Mouse (Mus musculus): ENCODE results near the gene Mef2d. TPM values are rescaled to one million over a fixed set of nuclear protein-coding genes. Genes with fewer than 3 reads are reported as not detected.

Gene Mef2d
- polyA plus RNA-seq, 1 experiment from 2014 or later: 44.7 TPM

GRCm38 (mm10) chr3:88140903-88141430, 1.2 kb upstream of the Mef2d start:
- Histone ChIP-seq H3K4me2 (ENCODE audit: low read depth, low read length) (peak overlapping the region; percentile 95), H3K27me3 (ENCODE audit: control insufficient read depth, insufficient read depth, low read length) (no peaks in the 10 kb centered on the region), H3K4me3 (ENCODE audit: low read length) (peak overlapping the region; percentile 16; the same call in 1 of the 2 replicates), H3K9me3 (replicated peaks; ENCODE audit: control insufficient read depth, low read length) (no peaks in the 10 kb centered on the region), H3K36me3 (ENCODE audit: control insufficient read depth, insufficient read depth) (no peaks in the 10 kb centered on the region), H3K9ac (ENCODE audit: low read length) (peak overlapping the region; percentile 67), H3K27ac (ENCODE audit: low read length) (peak overlapping the region; percentile 100), H3K4me1 (ENCODE audit: control insufficient read depth, insufficient read depth, low read length) (peaks cover 60% of the 10 kb centered on the region)
- ATAC-seq (replicated peaks; ENCODE audit: extremely low read depth, insufficient read depth, low FRiP score): no peak
- WGBS: 27% methylated on average over 6 of the region's 6 CpGs

GRCm38 (mm10) chr3:88141439-88141786, 759 bp upstream of the Mef2d start:
- peak overlapping the region; percentile 78 for H3K9ac ChIP-seq (ENCODE audit: low read length)
- H3K27me3 ChIP-seq (ENCODE audit: control insufficient read depth, insufficient read depth, low read length): no peaks in the 10 kb centered on the region
- ATAC-seq (replicated peaks; ENCODE audit: extremely low read depth, insufficient read depth, low FRiP score): no peak
- H3K4me3 ChIP-seq (ENCODE audit: low read length): peak overlapping the region; percentile 95
- peak overlapping the region; percentile 100 for H3K27ac ChIP-seq (ENCODE audit: low read length)
- peaks cover 64% of the 10 kb centered on the region for H3K4me1 ChIP-seq (ENCODE audit: control insufficient read depth, insufficient read depth, low read length)
- no peaks in the 10 kb centered on the region for H3K9me3 ChIP-seq (replicated peaks; ENCODE audit: control insufficient read depth, low read length)
- 8% methylated on average over 9 of the region's 9 CpGs for WGBS
- no peaks in the 10 kb centered on the region for H3K36me3 ChIP-seq (ENCODE audit: control insufficient read depth, insufficient read depth)
- peak overlapping the region; percentile 95 for H3K4me2 ChIP-seq (ENCODE audit: low read depth, low read length)

GRCm38 (mm10) chr3:88142546-88142915, 359 bp downstream of the Mef2d start:
- peak overlapping the region; percentile 100 for H3K27ac ChIP-seq (ENCODE audit: low read length)
- peak overlapping the region; percentile 86 for H3K4me2 ChIP-seq (ENCODE audit: low read depth, low read length)
- ATAC-seq (replicated peaks; ENCODE audit: extremely low read depth, insufficient read depth, low FRiP score): peak; percentile 19
- no peaks in the 10 kb centered on the region for H3K9me3 ChIP-seq (replicated peaks; ENCODE audit: control insufficient read depth, low read length)
- under 1% methylated on average over 57 of the region's 57 CpGs for WGBS
- peak overlapping the region; percentile 99 for H3K9ac ChIP-seq (ENCODE audit: low read length)
- peaks cover 69% of the 10 kb centered on the region for H3K4me1 ChIP-seq (ENCODE audit: control insufficient read depth, insufficient read depth, low read length)
- peak overlapping the region; percentile 95 for H3K4me3 ChIP-seq (ENCODE audit: low read length)
- no peaks in the 10 kb centered on the region for H3K27me3 ChIP-seq (ENCODE audit: control insufficient read depth, insufficient read depth, low read length)
- no peaks in the 10 kb centered on the region for H3K36me3 ChIP-seq (ENCODE audit: control insufficient read depth, insufficient read depth)

GRCm38 (mm10) chr3:88142916-88143771, 972 bp downstream of the Mef2d start:
- no peaks in the 10 kb centered on the region for H3K9me3 ChIP-seq (replicated peaks; ENCODE audit: control insufficient read depth, low read length)
- H3K9ac ChIP-seq (ENCODE audit: low read length): peak overlapping the region; percentile 99
- under 1% methylated on average over 33 of the region's 33 CpGs for WGBS
- H3K4me1 ChIP-seq (ENCODE audit: control insufficient read depth, insufficient read depth, low read length): peaks cover 70% of the 10 kb centered on the region
- H3K27me3 ChIP-seq (ENCODE audit: control insufficient read depth, insufficient read depth, low read length): no peaks in the 10 kb centered on the region
- peak overlapping the region; percentile 100 for H3K27ac ChIP-seq (ENCODE audit: low read length)
- peak overlapping the region; percentile 95 for H3K4me3 ChIP-seq (ENCODE audit: low read length)
- H3K4me2 ChIP-seq (ENCODE audit: low read depth, low read length): peak overlapping the region; percentile 86
- H3K36me3 ChIP-seq (ENCODE audit: control insufficient read depth, insufficient read depth): no peaks in the 10 kb centered on the region
- no peak for ATAC-seq (replicated peaks; ENCODE audit: extremely low read depth, insufficient read depth, low FRiP score)

GRCm38 (mm10) chr3:88143961-88144486, 1.9 kb downstream of the Mef2d start:
- Histone ChIP-seq H3K4me2 (ENCODE audit: low read depth, low read length) (peak overlapping the region; percentile 86), H3K27me3 (ENCODE audit: control insufficient read depth, insufficient read depth, low read length) (no peaks in the 10 kb centered on the region), H3K9me3 (replicated peaks; ENCODE audit: control insufficient read depth, low read length) (no peaks in the 10 kb centered on the region), H3K27ac (ENCODE audit: low read length) (peak overlapping the region; percentile 100), H3K4me1 (ENCODE audit: control insufficient read depth, insufficient read depth, low read length) (peaks cover 77% of the 10 kb centered on the region), H3K4me3 (ENCODE audit: low read length) (peak overlapping the region; percentile 95), H3K36me3 (ENCODE audit: control insufficient read depth, insufficient read depth) (no peaks in the 10 kb centered on the region), H3K9ac (ENCODE audit: low read length) (peak overlapping the region; percentile 99)
- 8% methylated on average over 5 of the region's 5 CpGs for WGBS
- no peak for ATAC-seq (replicated peaks; ENCODE audit: extremely low read depth, insufficient read depth, low FRiP score)

GRCm38 (mm10) chr3:88144648-88145410, 2.7 kb downstream of the Mef2d start:
- WGBS: 30% methylated on average over 6 of the region's 6 CpGs
- no peak for ATAC-seq (replicated peaks; ENCODE audit: extremely low read depth, insufficient read depth, low FRiP score)
- H3K9me3 ChIP-seq (replicated peaks; ENCODE audit: control insufficient read depth, low read length): no peaks in the 10 kb centered on the region
- peak overlapping the region; percentile 86 for H3K4me2 ChIP-seq (ENCODE audit: low read depth, low read length)
- H3K27ac ChIP-seq (ENCODE audit: low read length): peak overlapping the region; percentile 100
- H3K4me1 ChIP-seq (ENCODE audit: control insufficient read depth, insufficient read depth, low read length): peaks cover 77% of the 10 kb centered on the region
- H3K4me3 ChIP-seq (ENCODE audit: low read length): peak overlapping the region; percentile 95
- H3K9ac ChIP-seq (ENCODE audit: low read length): peak overlapping the region; percentile 99
- no peaks in the 10 kb centered on the region for H3K27me3 ChIP-seq (ENCODE audit: control insufficient read depth, insufficient read depth, low read length)
- H3K36me3 ChIP-seq (ENCODE audit: control insufficient read depth, insufficient read depth): no peaks in the 10 kb centered on the region

GRCm38 (mm10) chr3:88145411-88145782, 3.2 kb downstream of the Mef2d start:
- 11% methylated on average over 4 of the region's 4 CpGs for WGBS
- no peak for ATAC-seq (replicated peaks; ENCODE audit: extremely low read depth, insufficient read depth, low FRiP score)
- H3K4me3 ChIP-seq (ENCODE audit: low read length): peak overlapping the region; percentile 95
- H3K27me3 ChIP-seq (ENCODE audit: control insufficient read depth, insufficient read depth, low read length): no peaks in the 10 kb centered on the region
- H3K36me3 ChIP-seq (ENCODE audit: control insufficient read depth, insufficient read depth): no peaks in the 10 kb centered on the region
- no peaks in the 10 kb centered on the region for H3K9me3 ChIP-seq (replicated peaks; ENCODE audit: control insufficient read depth, low read length)
- H3K9ac ChIP-seq (ENCODE audit: low read length): peak overlapping the region; percentile 99
- H3K4me2 ChIP-seq (ENCODE audit: low read depth, low read length): peak overlapping the region; percentile 86
- peaks cover 77% of the 10 kb centered on the region for H3K4me1 ChIP-seq (ENCODE audit: control insufficient read depth, insufficient read depth, low read length)
- peak overlapping the region; percentile 100 for H3K27ac ChIP-seq (ENCODE audit: low read length)

- Histone ChIP-seq H3K36me3 (ENCODE audit: control insufficient read depth, insufficient read depth) (no peaks in the 10 kb centered on the region), H3K9ac (ENCODE audit: low read length) (peak overlapping the region; percentile 99), H3K4me1 (ENCODE audit: control insufficient read depth, insufficient read depth, low read length) (peaks cover 77% of the 10 kb centered on the region), H3K27ac (ENCODE audit: low read length) (peak overlapping the region; percentile 100), H3K9me3 (replicated peaks; ENCODE audit: control insufficient read depth, low read length) (no peaks in the 10 kb centered on the region), H3K4me2 (ENCODE audit: low read depth, low read length) (peak overlapping the region; percentile 86), H3K27me3 (ENCODE audit: control insufficient read depth, insufficient read depth, low read length) (no peaks in the 10 kb centered on the region), H3K4me3 (ENCODE audit: low read length) (peak overlapping the region; percentile 95)
- ATAC-seq (replicated peaks; ENCODE audit: extremely low read depth, insufficient read depth, low FRiP score): no peak
- 43% methylated on average over 5 of the region's 5 CpGs for WGBS
Measured at GRCm38 (mm10) chr3:88145952-88146351, 3.8 kb downstream of the Mef2d start.

Measured in heart, embryonic 16.5 days (tissue).